Mouse (Mus musculus): ENCODE results near the gene Ltbr. TPM values are rescaled to one million over a fixed set of nuclear protein-coding genes. Genes with fewer than 3 reads are reported as not detected.

Ltbr gene
- total RNA-seq, 2 experiments from 2014 or later = 8.1 to 9.5 TPM

GRCm38 (mm10) chr6:125345625-125346024 is 31.9 kb upstream of the Ltbr start:
- no peak for DNase-seq (ENCODE audit: low spot score in 2 of 2)

GRCm38 (mm10) chr6:125344866-125345265 is 31.2 kb upstream of the Ltbr start:
- DNase-seq (ENCODE audit: low spot score in 2 of 2) = no peak

- DNase-seq (ENCODE audit: low spot score in 2 of 2) = no peak
Measured at GRCm38 (mm10) chr6:125344084-125344483, 30.4 kb upstream of the Ltbr start.

- no peak for DNase-seq (ENCODE audit: low spot score in 2 of 2)
Measured at GRCm38 (mm10) chr6:125342198-125342597, 28.5 kb upstream of the Ltbr start.

DNA sequence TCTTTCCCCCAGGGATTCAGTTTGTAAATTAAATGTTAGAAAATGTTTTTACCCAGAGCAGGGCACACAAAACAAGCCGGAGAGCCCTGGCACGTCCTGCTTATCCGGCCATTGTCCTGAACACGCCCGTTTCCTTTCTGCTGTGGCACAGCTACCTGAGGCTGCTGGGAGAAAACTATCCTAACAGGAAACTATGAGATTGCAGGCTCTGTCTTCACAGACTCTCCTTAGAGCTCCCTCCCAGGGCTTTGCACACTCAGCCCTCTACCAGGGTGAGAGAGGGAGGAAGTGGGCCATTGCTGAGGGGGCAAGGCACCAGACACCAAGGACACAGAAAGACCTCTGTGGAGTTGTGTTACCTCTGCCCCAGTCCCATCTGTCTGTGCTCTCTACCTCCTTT is 26.6 kb upstream of the Ltbr start:
- no peak for DNase-seq (ENCODE audit: low spot score in 2 of 2)

GRCm38 (mm10) chr6:125338791-125339660 is 25.3 kb upstream of the Ltbr start:
- DNase-seq (ENCODE audit: low spot score in 2 of 2) = no peak

DNA sequence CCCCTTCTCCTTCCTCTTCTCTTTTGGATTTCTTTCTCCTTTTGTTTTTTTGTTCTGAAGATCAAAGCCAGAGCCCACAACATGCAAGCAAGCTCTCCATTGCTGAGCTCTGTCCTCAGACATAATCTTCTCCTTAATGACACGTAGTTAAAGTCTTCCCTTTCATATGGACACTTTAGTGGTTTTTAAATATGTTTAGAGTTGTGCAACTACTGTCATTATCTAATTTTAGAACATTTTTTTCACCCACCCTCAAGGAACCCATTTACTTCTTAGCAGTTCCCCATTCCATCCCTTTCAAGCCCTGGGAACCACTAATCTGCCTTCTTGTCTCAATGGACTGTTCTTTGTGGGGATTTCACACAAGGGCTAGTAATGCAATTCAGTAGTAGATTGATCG is 20.7 kb upstream of the Ltbr start:
- DNase-seq (ENCODE audit: low spot score in 2 of 2) = no peak

- DNase-seq (ENCODE audit: low spot score in 2 of 2) = no peak
Measured at GRCm38 (mm10) chr6:125333112-125333899, 19.6 kb upstream of the Ltbr start.

DNA sequence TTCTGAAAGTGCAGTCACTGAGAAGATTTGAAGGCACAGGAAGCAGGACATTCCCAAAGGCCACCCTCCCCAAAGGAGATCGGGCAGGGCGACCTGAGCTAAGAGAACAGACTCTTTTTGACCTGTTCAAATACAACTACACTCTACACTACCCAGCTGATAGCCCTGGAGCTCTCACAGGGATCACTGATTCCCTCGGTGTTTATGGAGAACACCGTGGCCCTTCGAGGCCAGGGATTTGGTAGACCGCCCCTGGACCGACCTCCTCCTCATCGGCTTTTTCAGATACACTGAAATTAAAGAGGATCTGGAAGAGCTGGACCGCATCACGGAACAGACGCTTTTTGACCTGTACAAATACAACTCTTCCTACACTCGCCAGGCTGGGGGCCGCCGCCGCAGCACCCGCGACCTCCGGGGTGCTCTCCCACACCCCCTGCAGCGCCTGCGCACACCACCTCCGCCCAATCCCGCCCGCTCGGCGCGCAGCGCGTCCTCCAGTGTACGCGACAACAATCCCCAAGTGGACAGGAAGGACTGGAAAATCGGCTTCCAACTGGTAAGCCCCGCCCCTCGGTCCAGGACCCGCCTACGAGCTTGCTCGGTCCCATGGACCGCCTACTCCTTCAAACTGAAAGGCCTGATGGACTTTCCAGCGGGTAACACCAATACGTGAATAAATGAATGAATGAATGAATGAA is 17.1 kb upstream of the Ltbr start:
- DNase-seq (ENCODE audit: low spot score in 2 of 2) = peak; percentile 62 to 66

GRCm38 (mm10) chr6:125328243-125328642 is 14.6 kb upstream of the Ltbr start:
- no peak for DNase-seq (ENCODE audit: low spot score in 2 of 2)

- DNase-seq (ENCODE audit: low spot score in 2 of 2) = no peak
Measured at GRCm38 (mm10) chr6:125325337-125325736, 11.7 kb upstream of the Ltbr start.

DNA sequence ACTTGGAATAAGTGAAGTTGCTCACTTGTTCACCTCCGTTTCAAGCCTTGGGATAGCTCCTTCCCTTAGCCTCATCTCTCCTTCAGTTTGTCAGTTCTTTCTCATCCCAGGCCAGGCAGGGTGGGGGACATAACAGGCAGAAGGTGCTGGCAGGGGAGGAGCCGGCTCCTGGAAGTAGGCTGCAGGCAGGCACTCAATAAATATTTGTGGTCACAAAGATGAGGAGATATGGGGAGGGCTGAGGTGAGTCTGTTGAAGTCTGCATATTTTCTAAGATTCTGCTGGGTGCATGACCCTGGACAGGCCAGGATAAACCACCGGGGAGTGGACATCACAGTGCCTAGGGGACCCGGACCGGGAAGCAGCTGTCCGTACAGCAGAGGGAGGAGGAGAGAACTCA is 9.9 kb upstream of the Ltbr start:
- DNase-seq (ENCODE audit: low spot score in 2 of 2) = no peak

- no peak for DNase-seq (ENCODE audit: low spot score in 2 of 2)
Measured at GRCm38 (mm10) chr6:125322794-125323193, 9.1 kb upstream of the Ltbr start.

- DNase-seq (ENCODE audit: low spot score in 2 of 2) = no peak
Measured at GRCm38 (mm10) chr6:125321114-125321855, 7.6 kb upstream of the Ltbr start.

DNA sequence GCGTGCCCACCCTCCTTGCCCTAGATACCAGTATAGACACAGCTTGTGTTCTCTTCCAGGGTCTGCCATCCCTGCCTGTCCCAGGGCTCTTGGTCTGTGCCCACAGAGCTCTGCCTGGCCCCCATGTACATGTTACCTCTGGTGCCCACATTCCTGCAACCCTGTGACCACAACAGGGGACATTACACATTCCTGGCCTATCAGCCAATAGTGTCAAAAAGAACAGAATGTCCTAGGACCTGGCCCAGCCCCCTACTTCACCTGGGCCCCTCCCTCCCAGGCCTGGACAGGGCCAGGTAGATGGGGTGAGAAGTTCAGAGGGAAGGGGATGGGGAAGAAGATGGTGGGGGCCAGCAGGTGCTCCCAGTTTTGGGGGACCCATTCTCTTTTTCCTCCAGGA is 6.6 kb upstream of the Ltbr start, which contains the start of gene Scnn1a:
Gene Scnn1a, plus strand, starts transcription at position 337 of the 400 bp plus-strand sequence.
- DNase-seq (ENCODE audit: low spot score in 2 of 2) = no peak

GRCm38 (mm10) chr6:125319919-125320296 is 6.2 kb upstream of the Ltbr start:
- no peak for DNase-seq (ENCODE audit: low spot score in 2 of 2)

DNA sequence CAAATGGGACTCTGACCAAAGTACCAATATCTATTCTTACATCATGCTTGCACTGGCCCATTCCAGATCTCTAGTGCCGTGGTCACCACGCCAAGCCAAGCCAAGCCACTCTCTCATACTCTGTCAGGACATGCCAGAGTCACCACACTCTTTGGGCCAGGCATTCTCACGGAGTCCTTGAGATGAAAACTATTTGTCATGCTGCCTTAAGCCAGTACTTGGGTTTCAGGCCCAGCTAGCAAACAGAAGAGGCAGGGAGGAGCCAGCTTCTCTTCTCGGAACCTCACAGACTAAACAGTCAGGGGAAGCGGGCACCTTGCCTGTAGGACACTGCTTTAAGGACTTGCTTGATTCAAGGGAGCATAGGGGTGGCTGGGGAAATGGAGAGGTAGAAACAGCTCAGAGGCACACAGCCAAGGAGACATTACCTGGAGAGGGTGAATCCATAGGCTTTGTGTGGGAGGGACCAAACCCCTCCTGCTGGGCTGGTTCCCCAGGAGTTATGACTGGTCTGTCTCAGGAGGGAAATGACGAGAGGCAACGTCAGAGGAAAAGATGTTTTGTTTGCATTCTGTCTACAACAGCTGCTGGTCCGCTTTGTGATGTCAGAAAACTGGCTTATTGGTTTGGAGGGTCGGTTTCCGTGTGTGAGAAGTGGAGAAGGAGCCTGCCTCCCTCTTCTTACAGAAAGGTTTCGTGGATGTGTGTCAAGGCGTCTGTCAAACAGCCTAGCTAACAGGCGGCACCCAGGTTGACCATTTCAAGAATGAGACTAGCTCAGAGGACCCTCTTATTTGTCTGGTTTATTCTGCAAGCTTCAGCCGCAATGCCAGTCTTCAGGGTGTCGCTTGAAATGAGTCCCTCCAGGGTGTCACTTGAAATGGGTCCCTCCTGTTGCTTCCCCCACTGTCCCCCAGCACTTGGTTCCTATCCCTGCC is 5.6 kb upstream of the Ltbr start:
- no peak for DNase-seq (ENCODE audit: low spot score in 2 of 2)

DNA sequence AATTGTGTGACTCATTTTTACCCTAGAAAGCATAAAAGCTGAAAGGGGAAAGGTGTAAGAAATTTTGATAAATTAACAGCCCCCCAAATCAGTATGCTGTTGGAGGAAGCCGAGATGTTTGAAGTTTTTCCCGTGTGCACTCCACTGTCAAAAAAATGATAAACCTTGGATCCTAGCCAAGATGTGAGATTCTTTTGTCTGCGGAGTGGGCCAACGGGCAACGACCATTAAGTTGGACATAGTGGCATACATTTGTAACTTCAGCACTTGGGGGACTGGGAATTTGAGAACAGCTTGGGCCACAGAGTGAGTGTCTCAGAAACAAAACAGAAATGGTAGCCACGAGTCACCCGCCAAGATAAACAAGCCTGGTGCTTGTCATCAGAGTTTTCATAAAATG is 3.4 kb upstream of the Ltbr start:
- no peak for DNase-seq (ENCODE audit: low spot score in 2 of 2)

- DNase-seq (ENCODE audit: low spot score in 2 of 2) = no peak
Measured at GRCm38 (mm10) chr6:125314746-125315145, 1.1 kb upstream of the Ltbr start.

GRCm38 (mm10) chr6:125314231-125314563 is 512 bp upstream of the Ltbr start:
- no peak for DNase-seq (ENCODE audit: low spot score in 2 of 2)
